Mouse (Mus musculus): ENCODE measurements around the gene Lmtk2. TPM values are rescaled to one million over a fixed set of nuclear protein-coding genes. Genes with fewer than 3 reads are reported as not detected.
A peak's percentile ranks its signal among the peaks of the same experiment; 100 is the strongest.

The Lmtk2 gene
- polyA plus RNA-seq, 1 experiment from 2014 or later, result 4.5 TPM

GRCm38 (mm10) chr5:144085696-144086095, 14.5 kb upstream of the Lmtk2 start:
- Histone ChIP-seq H3K27ac (replicated peaks) (no peak overlapping the region), H3K27me3 (ENCODE audit: low read depth, poor library complexity, severe bottlenecking) (no peaks in the 10 kb centered on the region), H3K36me3 (no peaks in the 10 kb centered on the region), H3K9me3 (replicated peaks) (no peaks in the 10 kb centered on the region), H3K4me3 (no peak overlapping the region), H3K4me1 (no peaks in the 10 kb centered on the region)
- DNase-seq (ENCODE audit: low spot score), result no peak
- 88% methylated on average over 6 of the region's 6 CpGs for WGBS

DNA sequence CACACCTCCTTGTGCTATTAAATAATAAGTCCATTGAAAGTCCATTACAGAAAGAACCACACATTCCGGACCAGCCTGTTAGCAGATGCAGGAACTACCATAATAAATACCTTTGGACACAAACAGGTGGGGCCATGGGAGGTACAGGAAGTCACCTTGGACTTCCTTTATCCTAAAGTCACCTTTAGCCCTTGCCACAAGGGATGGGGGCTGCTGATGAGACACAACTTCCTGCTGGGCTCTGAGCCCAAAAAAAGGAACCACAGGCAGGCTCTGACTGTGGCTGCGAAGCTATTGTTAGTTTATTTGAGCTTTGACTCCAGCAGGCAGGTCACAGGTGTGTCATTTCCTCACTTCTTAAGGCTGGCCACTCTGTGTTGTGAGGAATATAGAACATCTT, 13.7 kb upstream of the Lmtk2 start:
- Histone ChIP-seq H3K4me3 (no peak overlapping the region), H3K9me3 (replicated peaks) (no peaks in the 10 kb centered on the region), H3K27ac (replicated peaks) (no peak overlapping the region), H3K36me3 (no peaks in the 10 kb centered on the region), H3K4me1 (no peaks in the 10 kb centered on the region), H3K27me3 (ENCODE audit: low read depth, poor library complexity, severe bottlenecking) (no peaks in the 10 kb centered on the region)
- 79% methylated on average over 2 of the region's 2 CpGs for WGBS
- no peak for DNase-seq (ENCODE audit: low spot score)

DNA sequence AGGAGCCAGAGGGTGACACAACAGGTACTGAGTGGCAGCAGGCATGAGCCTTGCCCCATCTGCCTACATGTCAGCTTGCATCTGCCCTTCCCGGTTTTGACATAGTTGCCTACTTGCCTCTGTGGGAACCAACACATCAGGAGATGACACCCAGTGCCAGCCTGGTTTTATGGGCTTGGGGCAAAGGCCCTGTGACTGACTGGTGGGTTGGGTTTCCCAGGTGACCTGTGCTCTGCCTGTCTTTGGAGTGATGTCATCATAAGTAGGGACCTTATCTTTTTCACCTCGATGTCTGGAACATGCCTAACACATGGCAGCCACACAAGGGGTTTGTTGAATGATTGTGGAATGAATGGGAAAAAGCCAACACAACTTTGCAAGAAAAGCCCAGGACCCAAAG, 11.9 kb upstream of the Lmtk2 start:
- no peak overlapping the region for H3K4me3 ChIP-seq
- H3K36me3 ChIP-seq, result no peaks in the 10 kb centered on the region
- no peaks in the 10 kb centered on the region for H3K4me1 ChIP-seq
- H3K9me3 ChIP-seq (replicated peaks), result no peaks in the 10 kb centered on the region
- DNase-seq (ENCODE audit: low spot score), result no peak
- 93% methylated on average over 2 of the region's 2 CpGs for WGBS
- no peak overlapping the region for H3K27ac ChIP-seq (replicated peaks)
- no peaks in the 10 kb centered on the region for H3K27me3 ChIP-seq (ENCODE audit: low read depth, poor library complexity, severe bottlenecking)

DNA sequence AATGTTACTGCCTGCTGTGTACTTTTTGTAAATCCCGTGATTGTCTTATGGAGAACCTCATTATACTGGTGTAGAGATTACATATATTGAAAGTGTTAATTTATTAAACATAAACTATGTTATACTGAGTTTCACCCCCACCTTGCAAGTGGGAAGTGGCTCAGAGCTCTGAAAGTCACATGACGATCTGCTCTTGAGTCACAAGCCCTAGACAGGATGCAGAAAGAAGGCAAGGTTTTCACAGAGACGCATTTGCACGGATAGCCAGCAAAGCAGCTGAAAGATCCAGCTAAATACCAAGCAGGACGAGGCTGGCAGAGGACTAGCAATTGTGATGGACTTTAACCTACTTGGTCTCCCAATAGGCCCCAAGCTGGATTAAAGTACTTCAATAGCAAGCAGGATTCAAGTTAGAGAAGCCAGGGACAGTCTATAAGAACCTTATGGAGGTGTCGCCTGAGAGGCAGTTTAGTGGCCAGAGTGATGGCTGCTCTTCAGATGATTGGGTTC, 4.7 kb upstream of the Lmtk2 start:
- Histone ChIP-seq H3K27me3 (ENCODE audit: low read depth, poor library complexity, severe bottlenecking) (no peaks in the 10 kb centered on the region), H3K36me3 (no peaks in the 10 kb centered on the region), H3K9me3 (replicated peaks) (no peaks in the 10 kb centered on the region), H3K4me1 (peaks cover 5% of the 10 kb centered on the region; the same call in 1 of the 2 replicates), H3K27ac (replicated peaks) (no peak overlapping the region), H3K4me3 (no peak overlapping the region)
- 79% methylated on average over 6 of the region's 6 CpGs for WGBS
- no peak for DNase-seq (ENCODE audit: low spot score)

DNA sequence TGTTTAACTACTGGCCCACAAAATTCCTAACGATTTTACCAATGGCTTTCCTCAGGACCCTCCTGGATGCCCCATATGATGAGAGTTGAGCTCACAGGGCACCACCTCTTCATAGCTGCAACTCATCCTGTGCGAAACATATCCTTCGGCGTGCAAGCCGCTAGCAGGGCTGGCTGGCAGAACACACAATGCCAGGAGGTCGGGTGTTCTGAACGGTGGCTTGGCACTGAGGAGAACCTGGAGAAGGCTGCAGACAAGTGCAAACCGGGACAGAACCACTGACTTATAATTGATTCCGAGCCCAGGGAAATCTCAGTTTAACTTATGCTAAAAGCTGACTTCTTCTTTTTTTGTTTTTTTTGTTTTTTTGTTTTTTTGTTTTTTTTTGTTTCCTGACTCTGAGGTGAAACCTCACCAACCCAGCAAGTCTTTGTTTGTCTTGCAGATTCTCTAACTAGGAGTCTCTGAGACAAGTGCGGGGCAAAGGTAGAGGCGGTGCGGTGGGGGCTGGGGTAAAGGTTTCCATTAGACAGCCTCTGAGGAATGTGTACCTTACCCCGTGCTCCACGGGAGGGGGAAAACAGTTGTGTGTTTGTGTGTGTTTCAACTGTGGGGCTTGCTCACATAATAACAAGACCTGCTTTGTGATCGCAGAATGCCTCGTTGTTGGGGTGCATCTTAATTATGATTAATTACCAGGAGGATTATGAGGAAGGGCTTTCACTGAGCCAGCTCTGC, 2.2 kb upstream of the Lmtk2 start:
- Histone ChIP-seq H3K9me3 (replicated peaks) (no peaks in the 10 kb centered on the region), H3K27me3 (ENCODE audit: low read depth, poor library complexity, severe bottlenecking) (no peaks in the 10 kb centered on the region), H3K4me1 (peaks cover 20% of the 10 kb centered on the region), H3K36me3 (no peaks in the 10 kb centered on the region), H3K4me3 (no peak overlapping the region), H3K27ac (replicated peaks) (no peak overlapping the region)
- 69% methylated on average over 16 of the region's 16 CpGs for WGBS
- no peak for DNase-seq (ENCODE audit: low spot score)

GRCm38 (mm10) chr5:144098640-144098929, 1.7 kb upstream of the Lmtk2 start:
- DNase-seq (ENCODE audit: low spot score), result no peak
- no peaks in the 10 kb centered on the region for H3K9me3 ChIP-seq (replicated peaks)
- 49% methylated on average over 8 of the region's 8 CpGs for WGBS
- no peaks in the 10 kb centered on the region for H3K27me3 ChIP-seq (ENCODE audit: low read depth, poor library complexity, severe bottlenecking)
- no peaks in the 10 kb centered on the region for H3K36me3 ChIP-seq
- H3K4me1 ChIP-seq, result peaks cover 23% of the 10 kb centered on the region
- H3K27ac ChIP-seq (replicated peaks), result no peak overlapping the region
- H3K4me3 ChIP-seq, result no peak overlapping the region

DNA sequence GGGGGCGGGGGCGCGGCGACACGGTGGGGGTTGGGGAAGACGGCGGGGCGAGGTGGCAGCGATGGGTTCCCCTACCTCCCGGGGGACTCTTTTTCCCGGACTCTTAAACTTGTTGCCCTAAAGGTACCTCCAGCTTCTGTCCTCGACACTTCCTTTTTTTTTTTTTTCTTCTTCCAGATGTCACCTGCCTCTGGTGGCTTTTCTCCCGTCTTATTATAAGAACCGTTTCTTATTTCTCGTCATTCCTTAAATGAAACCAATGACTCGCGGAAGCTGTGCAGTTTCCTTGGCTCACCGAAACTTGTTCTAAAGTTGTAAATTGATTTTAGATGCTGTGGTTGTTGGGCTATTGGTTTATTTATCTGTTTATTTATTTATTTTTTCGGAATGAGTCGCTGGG, 712 bp downstream of the Lmtk2 start:
- H3K36me3 ChIP-seq, result no peaks in the 10 kb centered on the region
- H3K27me3 ChIP-seq (ENCODE audit: low read depth, poor library complexity, severe bottlenecking), result no peaks in the 10 kb centered on the region
- no peak for DNase-seq (ENCODE audit: low spot score)
- H3K4me1 ChIP-seq, result peaks cover 31% of the 10 kb centered on the region
- no peaks in the 10 kb centered on the region for H3K9me3 ChIP-seq (replicated peaks)
- H3K27ac ChIP-seq (replicated peaks), result peak overlapping the region; percentile 92
- H3K4me3 ChIP-seq, result peak overlapping the region; percentile 98
- WGBS, result 2% methylated on average over 20 of the region's 20 CpGs

GRCm38 (mm10) chr5:144105070-144105469, 4.8 kb downstream of the Lmtk2 start:
- no peak for DNase-seq (ENCODE audit: low spot score)
- 83% methylated on average over 9 of the region's 9 CpGs for WGBS

DNA sequence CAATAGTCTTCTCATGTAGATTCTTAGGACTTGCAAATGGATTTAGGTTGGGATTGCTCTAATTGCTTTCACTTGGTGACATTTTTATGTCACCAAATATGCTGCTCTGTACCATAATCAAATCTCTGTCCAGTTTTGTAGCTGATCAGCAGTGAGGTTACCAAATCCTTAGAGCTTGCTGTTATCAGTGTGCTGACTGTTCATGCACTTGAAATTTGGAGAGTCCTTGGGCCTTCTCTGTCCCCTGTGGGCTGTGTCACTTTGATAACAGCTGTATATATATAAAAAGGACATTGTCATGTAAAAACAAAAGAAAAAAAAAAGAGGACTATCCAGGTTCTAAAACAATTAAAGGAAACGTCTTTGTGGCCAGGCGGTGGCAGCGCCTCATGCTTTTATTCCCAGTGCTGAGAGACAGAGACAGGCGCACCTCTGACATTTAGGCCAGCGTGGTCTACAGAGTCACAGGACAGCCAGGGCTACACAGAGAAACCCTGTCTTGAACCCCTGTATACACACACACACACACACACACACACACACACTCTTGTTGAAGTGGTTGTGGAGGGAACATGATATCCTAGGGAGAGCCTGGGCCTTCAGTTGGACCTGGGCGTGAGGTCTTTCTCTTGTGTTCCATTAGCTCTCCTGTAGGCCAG, 5.4 kb downstream of the Lmtk2 start:
- H3K9me3 ChIP-seq (replicated peaks), result no peaks in the 10 kb centered on the region
- H3K27me3 ChIP-seq (ENCODE audit: low read depth, poor library complexity, severe bottlenecking), result no peaks in the 10 kb centered on the region
- H3K4me3 ChIP-seq, result no peak overlapping the region
- DNase-seq (ENCODE audit: low spot score), result no peak
- H3K4me1 ChIP-seq, result peaks cover 27% of the 10 kb centered on the region
- H3K36me3 ChIP-seq, result no peaks in the 10 kb centered on the region
- 84% methylated on average over 6 of the region's 6 CpGs for WGBS
- no peak overlapping the region for H3K27ac ChIP-seq (replicated peaks)

More at GRCm38 (mm10) chr5:144105070-144105469, 4.8 kb downstream of the Lmtk2 start:
- Histone ChIP-seq H3K4me1 (peaks cover 27% of the 10 kb centered on the region), H3K27ac (replicated peaks) (no peak overlapping the region), H3K36me3 (no peaks in the 10 kb centered on the region), H3K9me3 (replicated peaks) (no peaks in the 10 kb centered on the region), H3K4me3 (no peak overlapping the region), H3K27me3 (ENCODE audit: low read depth, poor library complexity, severe bottlenecking) (no peaks in the 10 kb centered on the region)

DNA sequence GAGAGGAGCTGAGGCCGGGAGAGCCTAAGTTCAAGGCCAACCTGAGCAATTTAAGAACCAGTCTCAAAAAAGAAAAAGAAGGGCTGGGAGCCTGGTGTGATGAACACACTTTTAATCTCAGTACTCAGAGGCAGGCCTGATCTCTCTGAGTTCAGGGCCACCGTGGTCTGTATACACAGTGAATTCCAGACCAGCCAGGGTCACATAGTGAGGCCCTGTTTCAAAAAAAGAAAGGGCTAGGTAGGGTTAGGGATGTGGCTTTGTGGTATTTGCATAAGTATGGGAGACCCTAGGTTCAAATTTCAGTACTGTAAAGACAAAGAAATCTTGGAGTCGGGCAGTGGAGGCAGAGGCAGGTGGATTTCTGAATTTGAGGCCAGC, 5.9 kb downstream of the Lmtk2 start:
- no peak for DNase-seq (ENCODE audit: low spot score)

DNA sequence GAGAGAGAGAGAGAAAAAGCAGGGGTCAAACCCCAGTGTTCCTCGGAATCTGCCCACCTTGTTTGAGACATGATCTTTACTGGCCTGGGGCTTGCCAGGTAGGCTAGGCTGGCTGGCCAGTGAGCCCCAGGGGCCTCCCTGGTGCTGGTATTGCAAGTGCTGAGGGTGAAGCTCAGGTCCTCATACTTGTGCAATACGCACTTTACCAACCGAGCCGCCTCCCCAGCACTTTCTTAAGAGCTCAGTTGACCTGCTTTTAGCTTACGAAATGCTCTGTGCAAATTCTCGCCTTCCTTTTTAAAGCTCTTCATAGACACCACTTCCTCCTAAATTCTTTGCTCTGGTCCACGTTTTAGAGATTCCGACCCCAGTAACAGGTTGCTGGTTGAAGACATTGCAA, 9.0 kb downstream of the Lmtk2 start:
- H3K27ac ChIP-seq (replicated peaks), result no peak overlapping the region
- 92% methylated on average over 8 of the region's 8 CpGs for WGBS
- H3K9me3 ChIP-seq (replicated peaks), result no peaks in the 10 kb centered on the region
- DNase-seq (ENCODE audit: low spot score), result no peak
- H3K36me3 ChIP-seq, result peaks cover 5% of the 10 kb centered on the region; the same call in 1 of the 2 replicates
- H3K27me3 ChIP-seq (ENCODE audit: low read depth, poor library complexity, severe bottlenecking), result no peaks in the 10 kb centered on the region
- H3K4me3 ChIP-seq, result no peak overlapping the region
- H3K4me1 ChIP-seq, result peaks cover 24% of the 10 kb centered on the region

More for the DNA sequence above, 5.9 kb downstream of the Lmtk2 start:
- no peak overlapping the region for H3K4me3 ChIP-seq
- 84% methylated on average over 3 of the region's 3 CpGs for WGBS
- no peak overlapping the region for H3K27ac ChIP-seq (replicated peaks)
- H3K9me3 ChIP-seq (replicated peaks), result no peaks in the 10 kb centered on the region
- no peaks in the 10 kb centered on the region for H3K27me3 ChIP-seq (ENCODE audit: low read depth, poor library complexity, severe bottlenecking)
- H3K4me1 ChIP-seq, result peaks cover 23% of the 10 kb centered on the region
- peaks cover 3% of the 10 kb centered on the region; the same call in 1 of the 2 replicates for H3K36me3 ChIP-seq

DNA sequence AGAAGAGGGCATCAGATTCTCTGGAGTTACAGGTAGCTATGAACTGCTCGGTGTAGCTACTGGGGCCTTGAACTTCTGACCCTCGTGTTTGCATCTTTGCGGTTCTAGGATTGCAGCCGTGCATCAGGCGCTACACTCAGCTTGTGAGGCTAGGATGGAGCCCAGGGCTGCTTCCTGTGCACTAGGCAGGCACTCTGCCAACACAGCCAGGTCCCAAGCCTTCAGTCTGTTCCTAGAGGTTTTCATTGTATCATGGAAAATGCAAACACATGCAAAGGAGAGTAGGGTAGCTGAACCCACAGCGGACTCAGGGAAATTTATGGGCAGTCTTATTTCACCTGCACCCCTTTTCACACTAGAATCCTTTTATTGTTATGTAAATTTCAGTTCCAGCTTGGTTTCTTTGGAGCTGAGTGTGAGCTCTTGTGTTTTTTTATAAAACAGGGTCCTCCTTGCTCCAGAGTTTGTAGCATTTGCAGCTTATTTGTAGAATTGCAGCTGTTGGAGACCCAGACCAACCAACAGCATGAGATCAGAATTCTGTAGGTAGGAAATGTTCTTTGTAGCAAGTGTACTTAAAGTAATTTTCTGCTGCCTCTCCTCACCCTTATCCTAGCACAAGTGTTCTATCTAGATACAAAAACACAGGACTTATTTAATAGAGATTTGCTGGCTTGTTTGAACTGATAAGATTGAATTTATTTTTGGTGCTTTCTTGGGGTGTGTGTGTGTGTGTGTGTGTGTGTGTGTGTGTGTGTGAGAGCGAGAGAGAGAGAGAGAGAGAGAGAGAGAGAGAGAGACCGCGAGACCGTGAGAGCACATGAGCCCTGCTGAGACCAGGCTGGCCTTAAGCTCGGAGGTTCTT, 12.6 kb downstream of the Lmtk2 start:
- 83% methylated on average over 11 of the region's 11 CpGs for WGBS
- H3K4me1 ChIP-seq, result peaks cover 16% of the 10 kb centered on the region
- DNase-seq (ENCODE audit: low spot score), result no peak
- H3K27ac ChIP-seq (replicated peaks), result no peak overlapping the region
- no peaks in the 10 kb centered on the region for H3K9me3 ChIP-seq (replicated peaks)
- H3K27me3 ChIP-seq (ENCODE audit: low read depth, poor library complexity, severe bottlenecking), result no peaks in the 10 kb centered on the region
- no peak overlapping the region for H3K4me3 ChIP-seq
- peaks cover 5% of the 10 kb centered on the region; the same call in 1 of the 2 replicates for H3K36me3 ChIP-seq
